Mouse (Mus musculus): ENCODE results near the gene Ercc6. TPM values are rescaled to one million over a fixed set of nuclear protein-coding genes. Genes with fewer than 3 reads are reported as not detected.

Ercc6 gene
- polyA plus RNA-seq, 1 experiment = 8.9 TPM

- no peak for DNase-seq (ENCODE audit: low read depth)
Measured at GRCm38 (mm10) chr14:32518543-32518942, 5.2 kb downstream of the Ercc6 start.

GRCm38 (mm10) chr14:32520400-32520926 is 7.1 kb downstream of the Ercc6 start:
- no peak for DNase-seq (ENCODE audit: low read depth)

DNA sequence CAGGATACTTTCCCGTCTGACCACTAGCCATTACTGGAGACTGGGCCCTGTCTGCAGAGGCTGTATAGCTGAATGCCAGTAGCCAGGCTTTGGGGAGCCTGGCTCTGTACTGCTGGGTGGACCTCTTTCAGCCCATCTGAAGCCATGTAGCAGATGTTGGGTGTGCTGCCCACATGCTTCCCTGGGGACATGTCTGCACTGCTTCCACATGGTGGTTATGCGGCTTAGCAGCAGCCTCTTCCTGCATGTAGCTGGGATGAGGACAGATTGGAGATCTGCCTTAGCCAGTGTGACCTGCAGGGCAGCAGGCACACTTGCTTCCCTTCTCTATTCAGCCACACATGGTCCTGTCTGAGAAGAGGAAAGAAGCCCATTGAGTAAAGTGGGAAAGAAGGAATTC is 9.0 kb downstream of the Ercc6 start:
- no peak for DNase-seq (ENCODE audit: low read depth)

GRCm38 (mm10) chr14:32524071-32524470 is 10.8 kb downstream of the Ercc6 start:
- no peak for DNase-seq (ENCODE audit: low read depth)

DNA sequence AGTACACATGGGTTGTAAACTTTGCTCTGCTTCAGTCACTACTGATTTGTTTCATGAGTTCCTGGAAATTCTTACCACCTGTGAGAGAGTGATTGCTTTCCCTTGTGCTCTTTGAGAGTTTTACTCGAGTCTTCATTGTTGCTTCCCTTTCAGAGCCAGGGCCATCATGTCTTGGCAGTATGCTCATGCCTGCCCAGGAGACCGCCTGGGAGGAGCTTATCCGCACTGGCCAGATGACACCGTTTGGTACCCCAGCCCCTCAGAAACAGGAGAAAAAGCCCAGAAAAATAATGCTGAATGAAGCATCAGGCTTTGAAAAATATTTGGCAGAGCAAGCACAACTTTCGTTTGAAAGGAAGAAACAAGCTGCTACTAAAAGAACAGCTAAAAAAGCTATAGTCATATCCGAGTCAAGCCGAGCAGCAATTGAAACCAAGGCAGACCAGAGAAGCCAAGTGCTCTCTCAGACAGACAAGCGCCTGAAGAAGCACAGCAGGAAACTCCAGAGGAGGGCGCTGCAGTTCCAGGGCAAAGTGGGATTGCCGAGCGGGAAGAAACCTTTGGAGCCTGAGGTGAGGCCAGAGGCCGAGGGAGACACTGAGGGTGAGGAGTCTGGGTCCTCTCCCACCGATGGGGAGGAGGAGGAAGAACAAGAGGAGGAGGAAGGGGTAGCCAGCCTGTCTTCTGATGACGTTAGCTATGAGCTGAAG is 12.8 kb downstream of the Ercc6 start:
- DNase-seq (ENCODE audit: low read depth) = no peak

- no peak for DNase-seq (ENCODE audit: low read depth)
Measured at GRCm38 (mm10) chr14:32527211-32527610, 13.9 kb downstream of the Ercc6 start.

- DNase-seq (ENCODE audit: low read depth) = no peak
Measured at GRCm38 (mm10) chr14:32529036-32529435, 15.7 kb downstream of the Ercc6 start.

DNA sequence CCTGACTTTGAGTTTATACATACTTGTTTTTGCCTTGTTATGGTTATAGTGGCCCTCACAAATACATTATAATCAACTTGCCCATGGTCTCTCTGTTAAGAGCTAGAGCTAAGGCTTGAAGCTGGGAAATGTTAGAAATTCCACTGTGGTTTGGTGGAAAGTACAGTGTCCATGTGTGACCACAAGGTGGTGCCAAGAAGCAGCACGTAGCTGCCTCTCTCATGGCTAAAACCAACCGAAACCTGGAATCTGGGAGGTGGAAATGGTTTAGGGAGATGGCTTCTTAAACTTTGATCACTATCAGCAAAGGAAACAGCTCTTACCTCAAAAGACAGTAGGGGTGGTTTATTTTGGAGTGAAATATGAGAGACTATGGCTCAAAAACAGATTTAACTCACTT is 17.6 kb downstream of the Ercc6 start:
- no peak for DNase-seq (ENCODE audit: low read depth)

GRCm38 (mm10) chr14:32531371-32531770 is 18.1 kb downstream of the Ercc6 start:
- no peak for DNase-seq (ENCODE audit: low read depth)

DNA sequence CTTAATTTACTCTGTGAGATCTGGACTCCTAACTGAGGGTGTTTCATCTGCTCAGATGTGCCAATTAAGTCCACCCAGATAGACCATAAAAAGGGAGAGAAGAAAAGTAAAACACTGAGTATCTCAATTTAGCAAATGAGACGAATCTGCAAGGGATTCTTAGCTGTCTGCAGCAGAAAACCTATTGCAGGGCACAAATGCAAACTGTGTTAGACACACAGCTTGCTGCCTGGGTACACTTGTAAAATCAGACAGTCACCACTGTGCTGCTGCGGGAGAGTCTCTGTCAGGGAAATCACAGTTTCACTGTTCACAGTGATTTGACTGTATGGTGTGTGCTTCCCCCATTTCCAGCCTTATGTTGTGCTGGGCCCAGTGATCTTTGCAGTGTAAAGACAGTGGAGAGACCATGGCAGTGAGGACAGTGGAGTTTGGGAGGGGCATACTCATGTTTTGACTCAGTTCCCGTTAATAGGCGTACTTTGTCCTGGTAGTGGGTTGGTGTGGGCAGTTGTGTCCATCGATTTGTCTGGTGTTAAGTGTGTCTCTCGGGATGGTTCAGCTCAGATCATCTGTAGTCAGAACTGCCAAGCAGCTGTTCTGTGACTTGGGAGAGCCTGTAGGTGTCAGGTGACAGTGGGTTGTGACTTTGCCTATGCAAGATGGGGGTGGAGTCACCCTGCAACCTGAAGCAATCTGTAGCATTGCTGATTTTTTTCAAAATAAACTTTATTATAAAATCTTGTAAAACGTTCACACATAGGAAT is 19.2 kb downstream of the Ercc6 start:
- DNase-seq (ENCODE audit: low read depth) = no peak

- DNase-seq (ENCODE audit: low read depth) = no peak
Measured at GRCm38 (mm10) chr14:32533148-32533520, 19.8 kb downstream of the Ercc6 start.

DNA sequence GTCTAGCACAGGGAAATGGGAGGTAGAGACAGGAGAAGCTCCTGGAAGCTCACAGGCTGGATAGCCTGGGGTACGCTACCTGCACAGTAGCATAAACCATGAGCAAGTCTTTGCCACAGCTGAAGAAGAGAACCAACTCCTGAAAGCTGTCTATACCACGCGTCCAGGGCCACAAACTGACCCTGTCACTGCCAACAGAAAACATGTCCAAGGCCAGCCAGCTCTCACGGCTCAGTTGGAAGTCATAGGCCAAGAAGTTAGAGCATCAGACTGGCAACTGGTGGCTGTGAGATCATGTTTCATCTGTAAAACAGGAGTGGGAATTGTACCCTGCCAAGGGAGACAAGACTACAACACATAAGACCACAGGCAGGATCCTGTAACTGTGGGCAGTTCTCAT is 20.3 kb downstream of the Ercc6 start:
- DNase-seq (ENCODE audit: low read depth) = no peak

- DNase-seq (ENCODE audit: low read depth) = no peak
Measured at GRCm38 (mm10) chr14:32534137-32534536, 20.8 kb downstream of the Ercc6 start.

GRCm38 (mm10) chr14:32536763-32537162 is 23.4 kb downstream of the Ercc6 start:
- DNase-seq (ENCODE audit: low read depth) = no peak

GRCm38 (mm10) chr14:32538115-32538514 is 24.8 kb downstream of the Ercc6 start:
- DNase-seq (ENCODE audit: low read depth) = no peak

GRCm38 (mm10) chr14:32543075-32543474 is 29.8 kb downstream of the Ercc6 start:
- DNase-seq (ENCODE audit: low read depth) = no peak

GRCm38 (mm10) chr14:32546676-32547075 is 33.4 kb downstream of the Ercc6 start:
- DNase-seq (ENCODE audit: low read depth) = peak; percentile 17

GRCm38 (mm10) chr14:32551854-32552253 is 38.5 kb downstream of the Ercc6 start:
- no peak for DNase-seq (ENCODE audit: low read depth)

DNA sequence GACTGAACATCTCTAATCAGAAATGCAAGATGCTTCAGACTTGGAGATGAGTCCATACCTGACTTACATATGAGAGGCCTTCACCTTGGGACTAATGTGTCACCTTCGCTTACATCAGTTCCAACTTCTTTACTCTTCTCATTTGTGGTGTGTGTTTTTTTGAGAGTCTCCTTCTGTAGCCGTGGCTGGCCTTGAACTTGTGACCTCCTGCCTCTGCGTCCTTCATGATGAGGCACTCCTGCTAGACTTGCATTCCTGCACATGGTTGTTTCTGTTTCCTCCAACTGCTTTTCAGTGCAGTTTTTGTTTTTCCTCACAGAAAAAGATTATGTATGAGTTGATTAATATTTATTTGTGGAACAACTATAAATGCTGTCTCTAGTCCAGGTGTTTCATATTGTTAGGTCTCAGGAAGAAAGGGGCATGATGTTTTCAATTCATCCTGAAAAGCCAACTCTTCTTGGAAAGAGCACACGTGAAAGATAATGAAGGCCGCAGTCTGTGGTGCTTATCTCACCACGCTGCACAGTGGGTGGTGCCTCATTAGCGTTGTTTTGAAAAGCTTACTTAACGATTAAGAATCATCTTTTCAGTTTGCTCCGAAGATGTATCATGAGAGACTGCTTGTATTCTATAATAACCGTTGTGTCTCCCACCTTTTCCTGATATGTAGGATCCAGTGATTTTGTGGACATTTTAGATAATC is 40.0 kb downstream of the Ercc6 start:
- DNase-seq (ENCODE audit: low read depth) = no peak

DNA sequence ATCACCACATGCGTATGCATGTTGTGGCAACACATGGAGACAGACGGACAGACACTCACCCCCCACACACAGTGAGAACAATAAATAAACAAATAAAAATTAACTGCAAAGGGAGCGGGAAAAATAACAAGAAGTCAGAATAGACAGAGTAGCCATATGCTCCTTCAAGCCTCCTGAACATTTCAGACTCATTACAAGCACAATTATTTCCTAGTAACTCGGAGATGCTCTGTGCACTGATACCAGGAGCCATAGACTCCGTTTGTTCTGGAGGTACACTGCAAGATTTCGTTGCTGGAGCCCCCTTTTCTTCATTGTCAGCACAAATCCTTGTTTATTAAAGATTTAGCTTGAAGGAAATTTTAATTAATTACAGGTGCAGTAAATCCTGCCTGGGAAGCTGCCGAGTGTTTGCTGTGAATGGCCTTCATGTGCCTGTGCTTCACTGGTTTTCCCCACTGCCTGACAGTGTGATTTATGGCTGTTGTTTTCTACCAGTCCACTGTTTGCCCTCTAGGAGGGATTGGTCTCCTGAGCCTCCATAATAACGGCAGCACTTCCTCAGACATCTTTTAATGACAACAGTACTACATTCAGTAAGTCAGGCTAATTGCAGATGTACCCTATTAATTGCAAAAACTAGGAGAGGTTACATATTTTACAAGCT is 41.7 kb downstream of the Ercc6 start:
- DNase-seq (ENCODE audit: low read depth) = no peak

DNA sequence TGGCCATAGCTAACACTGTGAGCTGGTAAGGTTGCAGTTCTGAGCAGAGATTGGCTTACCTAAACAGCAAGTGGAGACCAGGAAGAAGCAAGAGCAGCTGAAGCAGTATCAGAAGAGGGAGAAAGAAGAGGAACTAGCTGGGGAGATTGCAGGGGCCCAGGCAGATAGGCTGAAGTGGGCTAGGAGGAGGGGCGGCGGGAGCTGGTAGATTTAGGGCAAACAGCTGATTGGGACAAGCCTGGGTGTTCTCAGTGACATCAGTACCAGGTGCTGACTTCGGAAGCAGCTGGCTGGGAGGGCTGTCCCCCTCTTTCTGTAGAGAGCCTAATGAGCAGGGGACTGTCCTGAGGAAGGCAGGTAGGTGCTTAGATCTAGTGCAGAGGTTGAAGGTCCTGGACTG is 48.1 kb downstream of the Ercc6 start:
- DNase-seq (ENCODE audit: low read depth) = no peak

- no peak for DNase-seq (ENCODE audit: low read depth)
Measured at GRCm38 (mm10) chr14:32563661-32564060, 50.3 kb downstream of the Ercc6 start.
